Mouse (Mus musculus): Measurements from ENCODE around the gene Foxp1. TPM values are rescaled to one million over a fixed set of nuclear protein-coding genes. Genes with fewer than 3 reads are reported as not detected.

Gene Foxp1
- polyA plus RNA-seq, 1 experiment from 2014 or later, result 121 TPM

GRCm38 (mm10) chr6:99337575-99337974, 184.9 kb downstream of the Foxp1 start:
- Histone ChIP-seq H3K4me1 (ENCODE audit: insufficient read depth, low read depth, low read length) (0 out of 2 replicates have a peak, but pooled peaks cover 3% of the 10 kb centered on the region), H3K36me3 (ENCODE audit: insufficient read depth, low read length) (no peaks in the 10 kb centered on the region), H3K4me3 (ENCODE audit: low read depth, low read length) (no peak overlapping the region), H3K4me2 (replicated peaks; ENCODE audit: low read depth, low read length) (0 out of 2 replicates have a peak overlapping the region, but pooled peaks have one; percentile 8), H3K9ac (replicated peaks; ENCODE audit: low read depth) (no peak overlapping the region), H3K27ac (ENCODE audit: low read length) (no peak overlapping the region), H3K27me3 (replicated peaks; ENCODE audit: insufficient read depth, low read length) (no peaks in the 10 kb centered on the region), H3K9me3 (ENCODE audit: low read length) (no peaks in the 10 kb centered on the region)
- TF ChIP-seq CTCF (IDR thresholded peaks at IDR 0.05) (no peak), EP300 (IDR thresholded peaks at IDR 0.05) (no peak)
- ATAC-seq, result no peak
- WGBS, result 15% methylated on average over 6 of the region's 6 CpGs
- peak; percentile 33 for DNase-seq (ENCODE audit: low spot score)

DNA sequence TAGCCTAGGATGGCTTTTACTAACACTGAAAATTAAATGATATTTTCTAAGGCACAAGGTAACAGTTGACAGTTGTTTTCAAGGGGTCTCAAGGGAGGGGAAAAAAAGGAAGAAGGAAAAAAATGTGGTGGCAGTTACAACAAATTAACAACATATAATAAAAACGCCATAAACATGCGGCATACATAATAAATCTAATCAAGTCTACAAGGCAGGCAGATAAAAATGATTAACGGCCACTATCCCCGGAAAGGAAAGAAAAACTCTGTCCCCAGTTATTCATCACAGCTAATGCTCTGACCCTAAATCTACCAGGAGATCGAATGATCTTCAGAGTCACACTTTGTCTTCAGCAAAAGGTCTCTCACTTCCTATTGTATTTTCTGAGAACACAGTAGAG, 186.3 kb downstream of the Foxp1 start:
- DNase-seq (ENCODE audit: low spot score) (no peak), ATAC-seq (no peak)
- WGBS, result 61% methylated on average over 5 of the region's 5 CpGs
- Histone ChIP-seq H3K36me3 (ENCODE audit: insufficient read depth, low read length) (no peaks in the 10 kb centered on the region), H3K27ac (ENCODE audit: low read length) (no peak overlapping the region), H3K4me2 (replicated peaks; ENCODE audit: low read depth, low read length) (no peak overlapping the region), H3K4me3 (ENCODE audit: low read depth, low read length) (no peak overlapping the region), H3K4me1 (ENCODE audit: insufficient read depth, low read depth, low read length) (0 out of 2 replicates have a peak, but pooled peaks cover 3% of the 10 kb centered on the region), H3K27me3 (replicated peaks; ENCODE audit: insufficient read depth, low read length) (no peaks in the 10 kb centered on the region), H3K9me3 (ENCODE audit: low read length) (no peaks in the 10 kb centered on the region), H3K9ac (replicated peaks; ENCODE audit: low read depth) (no peak overlapping the region)
- TF ChIP-seq EP300 (IDR thresholded peaks at IDR 0.05) (no peak), CTCF (IDR thresholded peaks at IDR 0.05) (no peak)

DNA sequence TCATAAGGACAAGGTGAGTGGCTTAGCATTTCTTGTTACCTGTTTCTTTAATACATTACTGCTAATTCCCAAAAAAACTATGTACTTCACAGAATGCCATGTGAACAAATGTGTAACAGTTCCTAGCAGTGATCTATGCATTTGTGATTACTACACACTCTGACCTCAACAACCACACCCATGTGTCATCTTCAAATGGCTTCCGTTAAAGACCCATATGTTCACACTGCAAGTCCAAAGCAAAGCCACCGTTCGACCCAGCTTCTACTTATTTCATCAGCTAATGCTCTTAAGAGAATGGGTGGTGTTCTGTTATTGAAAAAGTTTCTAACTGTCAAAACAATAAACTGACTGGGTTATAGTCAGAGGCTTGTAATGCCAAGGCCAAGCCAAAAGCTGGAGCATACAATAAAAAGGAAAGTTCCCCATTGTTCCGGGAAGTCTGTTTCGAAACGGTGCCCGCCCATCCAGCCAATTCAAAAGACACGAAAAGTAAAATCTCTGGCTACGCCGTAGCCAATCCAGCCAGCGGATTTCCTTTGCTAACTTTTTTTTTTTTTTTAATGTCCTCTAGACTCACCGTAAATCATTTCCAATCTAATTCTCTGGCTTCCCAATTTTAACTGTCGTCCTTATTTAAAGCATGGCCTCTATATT, 187.2 kb downstream of the Foxp1 start:
- peak; percentile 66 for DNase-seq (ENCODE audit: low spot score)
- 58% methylated on average over 13 of the region's 13 CpGs for WGBS
- no peak for TF ChIP-seq CTCF (IDR thresholded peaks at IDR 0.05)
- peak; percentile 73 for TF ChIP-seq EP300 (IDR thresholded peaks at IDR 0.05)

DNA sequence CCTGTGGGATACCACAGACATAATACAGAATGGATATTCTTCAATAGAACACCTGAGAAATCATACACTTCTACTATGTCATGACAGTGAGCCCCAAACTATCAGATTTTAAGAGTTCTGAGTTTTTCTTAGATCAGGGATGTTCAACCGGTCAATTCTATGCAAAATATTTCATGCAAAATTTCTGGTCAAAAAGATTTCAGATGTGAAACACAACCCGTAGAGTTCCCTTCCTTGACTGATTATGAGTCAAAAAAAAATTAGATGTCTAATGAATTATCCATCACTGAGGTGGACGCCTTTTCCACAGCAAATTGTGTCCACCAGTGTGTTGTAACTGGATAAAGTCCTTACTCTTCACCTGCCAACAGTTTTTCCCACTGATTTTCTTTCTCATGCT, 188.3 kb downstream of the Foxp1 start:
- 96% methylated on average over 3 of the region's 3 CpGs for WGBS
- ATAC-seq (no peak), DNase-seq (ENCODE audit: low spot score) (no peak)
- no peak for TF ChIP-seq CTCF (IDR thresholded peaks at IDR 0.05)
- no peak for TF ChIP-seq EP300 (IDR thresholded peaks at IDR 0.05)
- H3K4me1 ChIP-seq (ENCODE audit: insufficient read depth, low read depth, low read length), result 0 out of 2 replicates have a peak, but pooled peaks cover 3% of the 10 kb centered on the region
- no peaks in the 10 kb centered on the region for H3K36me3 ChIP-seq (ENCODE audit: insufficient read depth, low read length)
- no peak overlapping the region for H3K9ac ChIP-seq (replicated peaks; ENCODE audit: low read depth)
- no peaks in the 10 kb centered on the region for H3K27me3 ChIP-seq (replicated peaks; ENCODE audit: insufficient read depth, low read length)
- no peak overlapping the region for H3K4me2 ChIP-seq (replicated peaks; ENCODE audit: low read depth, low read length)
- H3K9me3 ChIP-seq (ENCODE audit: low read length), result no peaks in the 10 kb centered on the region
- no peak overlapping the region for H3K27ac ChIP-seq (ENCODE audit: low read length)
- no peak overlapping the region for H3K4me3 ChIP-seq (ENCODE audit: low read depth, low read length)

More for the DNA sequence above, 187.2 kb downstream of the Foxp1 start:
- H3K9ac ChIP-seq (replicated peaks; ENCODE audit: low read depth), result no peak overlapping the region
- H3K4me2 ChIP-seq (replicated peaks; ENCODE audit: low read depth, low read length), result 0 out of 2 replicates have a peak overlapping the region, but pooled peaks have one; percentile 5
- 0 out of 2 replicates have a peak, but pooled peaks cover 3% of the 10 kb centered on the region for H3K4me1 ChIP-seq (ENCODE audit: insufficient read depth, low read depth, low read length)
- no peaks in the 10 kb centered on the region for H3K36me3 ChIP-seq (ENCODE audit: insufficient read depth, low read length)
- H3K9me3 ChIP-seq (ENCODE audit: low read length), result no peaks in the 10 kb centered on the region
- ATAC-seq, result peak; percentile 65
- H3K4me3 ChIP-seq (ENCODE audit: low read depth, low read length), result no peak overlapping the region
- no peak overlapping the region for H3K27ac ChIP-seq (ENCODE audit: low read length)
- H3K27me3 ChIP-seq (replicated peaks; ENCODE audit: insufficient read depth, low read length), result no peaks in the 10 kb centered on the region

- no peaks in the 10 kb centered on the region for H3K36me3 ChIP-seq (ENCODE audit: insufficient read depth, low read length)
- H3K4me1 ChIP-seq (ENCODE audit: insufficient read depth, low read depth, low read length), result 0 out of 2 replicates have a peak, but pooled peaks cover 3% of the 10 kb centered on the region
- no peak overlapping the region for H3K9ac ChIP-seq (replicated peaks; ENCODE audit: low read depth)
- H3K27me3 ChIP-seq (replicated peaks; ENCODE audit: insufficient read depth, low read length), result no peaks in the 10 kb centered on the region
- H3K4me3 ChIP-seq (ENCODE audit: low read depth, low read length), result no peak overlapping the region
- 85% methylated on average over 5 of the region's 5 CpGs for WGBS
- no peak overlapping the region for H3K4me2 ChIP-seq (replicated peaks; ENCODE audit: low read depth, low read length)
- H3K27ac ChIP-seq (ENCODE audit: low read length), result no peak overlapping the region
- DNase-seq (ENCODE audit: low spot score) (no peak), ATAC-seq (no peak)
- no peaks in the 10 kb centered on the region for H3K9me3 ChIP-seq (ENCODE audit: low read length)
- no peak for TF ChIP-seq CTCF (IDR thresholded peaks at IDR 0.05)
- no peak for TF ChIP-seq EP300 (IDR thresholded peaks at IDR 0.05)
Observed at GRCm38 (mm10) chr6:99333127-99333526, 189.4 kb downstream of the Foxp1 start.

DNA sequence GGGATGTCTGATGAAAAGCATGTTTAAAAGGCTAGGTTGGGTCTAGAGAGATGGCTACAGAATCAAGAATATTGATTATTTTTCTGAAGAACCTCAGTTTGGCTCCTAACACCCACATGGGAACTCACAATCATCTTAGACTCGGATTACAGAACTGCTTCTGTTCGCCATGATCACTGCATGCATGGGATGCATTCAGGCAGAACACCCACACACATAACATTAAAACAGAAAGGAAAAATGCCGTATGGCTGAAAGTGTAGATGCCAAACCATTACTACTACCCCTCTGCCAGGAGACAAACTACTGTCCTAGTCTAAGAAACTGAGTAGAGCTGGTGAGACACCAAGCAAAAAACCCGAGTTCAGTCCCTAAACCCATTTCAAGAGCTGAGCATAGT, 192.4 kb downstream of the Foxp1 start:
- H3K4me1 ChIP-seq (ENCODE audit: insufficient read depth, low read depth, low read length), result no peaks in the 10 kb centered on the region
- H3K9me3 ChIP-seq (ENCODE audit: low read length), result no peaks in the 10 kb centered on the region
- H3K4me2 ChIP-seq (replicated peaks; ENCODE audit: low read depth, low read length), result no peak overlapping the region
- H3K4me3 ChIP-seq (ENCODE audit: low read depth, low read length), result no peak overlapping the region
- no peak overlapping the region for H3K27ac ChIP-seq (ENCODE audit: low read length)
- WGBS, result 96% methylated on average over 4 of the region's 4 CpGs
- H3K9ac ChIP-seq (replicated peaks; ENCODE audit: low read depth), result no peak overlapping the region
- no peaks in the 10 kb centered on the region for H3K36me3 ChIP-seq (ENCODE audit: insufficient read depth, low read length)
- TF ChIP-seq CTCF (IDR thresholded peaks at IDR 0.05), result no peak
- no peak for TF ChIP-seq EP300 (IDR thresholded peaks at IDR 0.05)
- ATAC-seq (no peak), DNase-seq (ENCODE audit: low spot score) (no peak)
- no peaks in the 10 kb centered on the region for H3K27me3 ChIP-seq (replicated peaks; ENCODE audit: insufficient read depth, low read length)
